Mouse (Mus musculus) adrenal gland, postnatal 36 days (tissue): ENCODE data around the gene Ift43. TPM values are rescaled to one million over a fixed set of nuclear protein-coding genes. Genes with fewer than 3 reads are reported as not detected.

Source experiments
- DNase-seq, 2 experiments: peaks; one replicate each; pipeline ENCODE4 v3.0.0; 2021; ENCODE audit warnings: mixed read lengths in 1 of 2
- total RNA-seq, 2 experiments: library from RNA; stranded (reverse); gene quantifications; 2 replicates each; pipeline ENCODE4 v1.2.3; 2021

The Ift43 gene
- total RNA-seq, 2 experiments from 2014 or later = 23.5 to 25.9 TPM

DNA sequence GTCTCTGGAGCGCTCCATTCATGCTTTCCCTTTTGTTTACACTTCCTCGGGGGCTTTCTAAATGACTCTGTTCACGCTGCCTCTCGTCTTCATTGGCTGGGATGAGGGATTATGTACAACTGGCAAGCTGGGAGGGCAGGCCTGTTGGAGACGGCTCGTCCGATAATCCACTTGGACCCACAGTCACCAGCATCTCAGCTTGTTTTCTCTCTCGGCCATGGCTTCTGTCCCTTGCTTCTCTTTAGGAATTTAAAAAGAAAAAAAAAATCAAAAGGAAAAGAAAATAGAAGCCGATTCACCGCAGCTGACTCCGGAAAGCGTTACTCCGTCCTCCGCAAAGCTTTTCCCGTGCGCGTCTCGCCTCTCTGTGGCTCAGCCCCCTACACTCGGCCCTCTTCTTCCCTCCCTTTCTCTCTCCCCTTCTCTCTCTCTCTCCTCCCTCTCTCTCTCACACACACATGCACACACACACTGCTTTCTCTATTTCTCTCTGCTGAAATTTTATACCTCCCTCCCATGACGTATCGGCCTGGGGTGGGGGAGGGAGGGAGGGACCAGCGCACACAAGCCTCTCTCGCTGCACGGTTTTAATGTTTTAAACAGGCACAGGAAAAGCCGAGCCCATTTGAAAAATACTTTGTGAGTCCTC, 3.7 kb upstream of the Ift43 start, which contains the start of gene Tgfb3:
Gene Tgfb3 (minus strand): TSS at position 489 of the 649 bp plus-strand sequence.
- DNase-seq = peak; percentile 50 to 67

DNA sequence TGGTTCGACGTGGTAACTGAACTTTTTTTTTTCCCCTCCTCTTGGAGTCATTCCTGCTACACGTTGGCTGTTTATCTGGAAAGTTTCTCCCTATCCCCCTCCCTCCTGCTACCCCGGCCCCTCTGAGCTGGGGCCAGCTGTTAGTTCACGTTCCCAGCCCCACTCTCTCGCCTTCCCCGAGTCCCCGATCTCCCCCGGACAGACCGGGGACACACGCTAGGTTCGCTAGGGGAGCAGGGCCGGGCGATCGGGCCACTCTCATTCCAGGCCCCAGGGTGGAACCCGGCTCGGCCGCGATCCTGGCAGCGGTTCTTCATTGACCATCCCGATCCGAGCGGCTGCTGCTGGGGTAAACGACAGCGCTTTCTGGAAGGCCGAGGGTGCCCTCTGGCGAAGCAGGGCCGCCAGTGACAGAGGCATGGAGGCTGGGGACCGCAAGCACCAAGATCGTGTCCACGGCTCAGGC, 3.1 kb upstream of the Ift43 start:
- peak; percentile 95 to 96 for DNase-seq

DNA sequence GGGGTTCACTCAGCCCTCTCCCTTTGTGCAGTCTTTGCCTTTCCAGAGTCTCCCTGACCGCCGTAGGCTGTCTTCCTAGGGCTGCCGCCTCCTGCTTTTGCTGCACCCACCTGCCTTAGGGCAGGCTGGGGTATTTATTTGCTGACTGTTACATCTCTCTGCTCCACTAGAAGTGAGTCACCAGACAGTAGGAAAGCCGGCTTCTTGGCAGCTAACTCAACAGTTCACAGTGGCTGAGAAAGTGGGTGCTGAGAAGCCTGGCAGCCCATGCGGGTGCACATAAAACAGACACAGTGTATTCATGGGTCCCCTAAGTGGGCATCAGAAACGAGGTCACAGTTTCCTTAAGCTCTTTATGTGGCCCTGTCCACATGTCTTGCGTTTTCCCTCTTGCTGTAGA, 3.5 kb downstream of the Ift43 start:
- DNase-seq = no peak

DNA sequence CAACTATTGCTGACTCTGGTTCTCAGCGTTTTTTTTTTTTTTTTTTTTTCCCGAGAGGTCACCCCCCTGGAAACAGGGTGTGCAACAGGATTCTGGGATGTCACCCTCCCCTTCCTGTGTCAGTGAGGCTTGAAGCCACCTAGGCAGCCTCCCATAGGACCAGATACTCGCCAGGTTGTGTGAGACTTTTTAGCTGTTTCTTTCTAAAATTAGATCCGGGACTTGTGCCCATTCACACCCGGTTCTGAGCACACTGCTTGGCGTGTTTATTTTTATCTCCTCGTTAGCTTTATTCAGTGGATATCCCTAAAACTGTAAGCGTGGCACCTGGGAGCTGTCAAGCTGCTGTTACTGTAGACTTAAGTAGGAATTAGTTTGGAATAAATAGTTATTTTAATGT, 4.2 kb downstream of the Ift43 start:
- DNase-seq = no peak

DNA sequence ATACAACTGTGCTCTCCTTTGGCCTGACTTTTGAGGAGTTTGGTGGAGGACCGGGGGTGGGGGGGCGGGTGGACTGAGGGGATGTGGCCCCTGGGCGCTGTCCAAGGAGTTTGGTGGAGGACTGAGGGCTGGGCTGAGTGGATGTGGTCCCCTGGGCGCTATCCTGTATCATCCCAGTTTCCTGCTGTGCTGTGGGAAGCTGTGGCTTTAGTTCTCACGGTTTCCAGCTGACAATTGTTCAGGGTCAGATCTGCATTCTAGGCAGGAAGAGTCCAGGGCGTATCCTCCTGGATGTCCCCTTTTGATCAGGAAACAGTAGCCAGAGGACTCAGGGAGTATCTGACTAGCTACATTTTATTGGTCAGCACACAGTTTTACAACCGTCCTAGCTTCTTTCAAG, 5.7 kb downstream of the Ift43 start:
- peak in 1 of 2 experiments; percentile 28 for DNase-seq

DNA sequence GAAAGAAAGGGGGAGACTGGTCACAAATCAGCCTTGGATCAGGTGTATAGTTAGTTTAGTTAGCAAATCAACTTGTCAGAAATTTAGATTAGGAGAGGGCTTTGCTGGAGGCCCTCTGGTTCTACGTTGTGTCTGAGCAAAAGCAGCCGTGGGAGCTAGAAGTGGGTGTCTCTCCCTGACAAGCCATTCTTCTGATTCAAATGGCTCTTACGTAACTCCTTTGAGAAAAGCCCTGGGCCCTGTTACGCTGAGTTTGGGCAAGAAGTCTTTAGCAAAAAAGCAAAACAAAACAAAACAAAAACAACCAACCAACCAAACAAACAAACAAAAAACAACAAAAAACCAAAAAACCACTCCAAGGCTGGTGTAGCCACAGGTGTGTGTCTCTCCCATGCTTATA, 8.4 kb downstream of the Ift43 start:
- no peak for DNase-seq

DNA sequence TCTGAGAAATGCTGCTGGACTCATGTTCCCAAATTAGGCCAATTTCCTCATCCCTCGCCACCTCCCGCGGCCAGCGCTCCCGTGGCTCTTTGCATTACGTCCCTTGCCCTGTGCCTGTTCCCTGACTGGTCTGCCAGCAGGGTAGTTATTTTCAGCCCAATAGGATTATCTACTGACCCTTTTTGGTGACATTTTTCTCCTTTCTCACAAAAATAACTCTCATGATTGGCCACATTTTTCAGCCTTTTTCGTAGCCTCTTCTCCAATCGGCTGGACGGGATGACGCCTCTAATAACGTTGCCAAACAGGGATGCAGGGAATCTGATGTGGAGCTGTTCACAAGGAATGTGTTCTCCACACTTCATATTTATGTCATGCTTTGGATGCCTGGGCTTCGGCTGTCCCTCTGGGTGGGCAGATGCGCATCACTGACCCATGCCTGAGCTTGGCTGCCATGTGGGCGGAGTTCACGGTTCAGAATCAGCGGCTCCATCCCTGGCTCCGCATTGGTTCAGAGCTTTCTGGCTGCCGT, 9.3 kb downstream of the Ift43 start:
- DNase-seq = no peak

DNA sequence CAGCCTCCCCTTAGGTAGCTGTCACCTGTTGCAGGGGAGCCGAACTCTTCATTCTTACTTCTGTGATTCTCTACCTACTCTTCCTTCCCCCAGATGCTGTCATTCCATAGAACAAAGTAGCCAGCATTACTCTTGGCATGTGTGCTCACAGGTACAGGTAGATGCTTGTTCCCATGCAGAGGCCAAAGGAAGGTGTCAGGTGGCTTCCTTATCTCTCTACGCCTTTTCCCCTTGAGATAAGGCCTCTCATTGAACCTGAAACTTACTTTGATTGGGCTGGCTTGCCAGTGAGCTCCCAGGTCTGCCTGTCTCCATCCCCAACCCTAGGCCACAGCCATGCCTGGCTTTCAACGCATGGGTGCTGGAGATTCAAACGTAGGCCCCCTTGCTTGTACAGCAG, 11.7 kb downstream of the Ift43 start:
- DNase-seq = no peak

DNA sequence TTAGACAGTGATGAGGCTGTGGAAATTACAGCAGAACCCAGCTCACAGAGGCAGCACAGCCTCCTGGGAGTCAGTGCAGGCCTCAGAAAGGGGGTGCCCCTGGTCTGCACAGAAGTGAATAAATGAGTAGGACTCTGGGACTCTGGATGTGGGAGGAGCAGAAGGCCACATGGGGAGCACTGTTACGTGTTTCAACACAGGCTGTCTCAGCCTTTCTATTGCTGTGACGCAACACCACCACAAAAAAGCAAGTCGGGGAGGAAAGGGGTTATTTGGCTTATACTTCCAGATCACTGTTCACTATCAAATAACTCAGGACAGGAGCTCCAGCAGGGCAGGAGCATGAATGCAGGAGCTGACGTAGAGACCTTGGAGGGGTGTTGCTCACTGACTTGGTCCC, 13.5 kb downstream of the Ift43 start:
- DNase-seq = no peak

DNA sequence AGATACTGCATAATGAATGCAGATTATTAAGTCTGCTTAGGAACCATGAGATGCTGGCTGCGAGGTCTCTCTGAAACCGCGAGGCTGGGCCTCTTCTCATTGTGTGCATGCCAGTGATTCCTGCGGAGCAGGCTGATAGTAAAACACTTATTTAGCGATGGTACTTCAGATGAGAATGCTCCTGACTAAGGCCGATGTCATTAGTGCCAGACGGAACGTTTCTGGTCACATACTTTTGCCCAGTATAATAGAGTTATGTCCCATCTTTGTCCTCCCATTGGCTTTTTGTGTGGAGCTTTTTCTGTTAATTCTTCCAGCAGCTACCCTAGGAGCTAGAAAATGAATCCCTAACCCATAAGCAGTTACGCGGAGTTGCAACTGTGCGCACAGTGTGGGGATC, 15.4 kb downstream of the Ift43 start:
- DNase-seq = no peak

DNA sequence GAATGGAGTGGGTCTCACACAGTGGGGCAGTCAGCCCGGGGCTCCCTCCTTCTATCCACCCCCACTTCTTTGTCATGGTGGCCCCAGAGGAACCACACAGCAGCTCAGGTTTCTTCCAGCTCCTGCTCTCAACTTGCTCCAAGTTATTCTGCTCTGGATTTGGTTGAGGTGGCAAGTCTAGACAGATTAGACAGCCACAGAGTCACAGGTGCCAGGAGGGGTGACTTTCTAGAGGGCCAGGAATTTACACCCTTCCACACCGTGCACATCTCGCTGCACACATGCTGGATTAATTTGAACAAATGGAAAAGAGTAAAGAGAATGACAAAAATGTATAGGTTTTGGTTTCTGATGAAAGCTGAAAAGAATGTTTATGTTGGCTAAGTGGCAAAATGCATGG, 18.4 kb downstream of the Ift43 start:
- no peak for DNase-seq

DNA sequence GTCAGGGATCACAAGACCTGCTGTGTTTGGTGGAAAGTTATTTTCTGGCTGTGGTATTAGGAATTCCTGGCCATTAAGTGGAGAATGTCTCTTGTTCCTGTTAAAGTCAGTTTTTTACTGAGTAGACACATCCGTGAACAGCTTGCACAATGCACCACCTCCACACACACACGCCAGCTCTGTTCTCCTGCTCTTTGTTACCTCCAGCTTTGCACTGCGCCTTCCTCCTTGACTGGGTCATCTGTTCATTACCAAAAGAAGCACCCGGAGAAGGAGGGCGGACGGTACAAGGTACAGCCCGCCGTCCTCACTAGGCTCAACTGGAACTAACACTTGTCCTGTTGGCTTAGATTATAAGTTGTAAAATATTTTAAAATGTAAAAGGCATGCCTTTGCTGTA, 20.3 kb downstream of the Ift43 start:
- no peak for DNase-seq

DNA sequence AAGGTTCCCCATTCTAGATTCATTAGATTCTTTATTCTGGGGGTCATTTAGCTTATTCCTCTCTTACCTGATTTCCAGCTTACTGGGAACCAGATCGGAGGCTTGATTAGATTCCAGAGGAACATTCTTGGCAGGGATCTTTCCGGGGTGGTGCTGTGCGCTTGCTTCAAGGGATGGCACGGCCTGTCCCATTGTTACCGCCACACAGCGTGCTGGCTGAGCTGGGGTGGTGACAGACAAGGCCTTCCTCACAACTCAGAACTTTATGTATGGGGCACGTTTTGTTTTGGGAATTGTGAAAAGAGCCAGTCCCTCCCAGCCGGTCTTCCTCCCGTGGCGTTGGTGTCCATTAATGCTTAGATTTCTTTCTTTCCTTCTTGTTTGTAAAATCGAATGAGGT, 21.1 kb downstream of the Ift43 start:
- no peak for DNase-seq

DNA sequence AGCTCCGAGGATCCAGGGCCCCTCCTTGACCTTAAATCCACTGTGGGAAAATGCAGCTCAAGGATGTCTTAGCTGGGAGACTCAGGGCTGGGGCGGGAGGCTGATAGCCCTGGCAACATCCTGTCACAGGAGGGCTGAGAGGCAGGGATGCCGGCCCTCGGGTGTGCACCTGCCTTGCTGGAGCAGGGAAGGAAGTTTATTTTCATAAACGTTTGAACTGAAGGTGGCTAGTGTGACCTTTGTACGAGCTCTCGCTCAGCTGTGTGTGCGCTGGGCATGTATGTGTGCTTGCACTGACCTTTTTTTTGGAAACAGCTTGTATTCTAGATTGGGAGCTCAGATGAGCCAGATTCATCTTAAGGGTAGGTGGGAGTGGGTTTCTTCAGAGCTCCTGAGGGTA, 21.5 kb downstream of the Ift43 start:
- DNase-seq = no peak

DNA sequence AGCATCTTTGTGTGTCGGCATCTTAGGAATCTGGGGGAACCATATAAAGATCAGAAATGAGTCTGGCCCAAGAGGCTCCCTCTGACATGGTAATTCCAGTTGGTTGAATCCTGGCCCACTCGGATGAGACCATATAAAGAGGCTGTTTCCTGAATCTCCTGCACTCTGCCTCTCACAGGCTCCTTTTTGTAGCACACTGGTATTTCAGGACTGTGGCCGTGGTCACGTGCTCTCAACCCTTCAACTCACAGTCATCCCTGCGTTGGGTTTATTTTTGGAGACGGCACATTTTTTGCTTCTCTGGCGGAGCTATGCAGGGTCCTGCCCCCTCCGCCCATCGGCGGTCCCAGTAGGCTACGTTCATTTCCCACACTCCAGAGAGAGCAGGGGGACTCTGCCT, 22.0 kb downstream of the Ift43 start:
- no peak for DNase-seq

DNA sequence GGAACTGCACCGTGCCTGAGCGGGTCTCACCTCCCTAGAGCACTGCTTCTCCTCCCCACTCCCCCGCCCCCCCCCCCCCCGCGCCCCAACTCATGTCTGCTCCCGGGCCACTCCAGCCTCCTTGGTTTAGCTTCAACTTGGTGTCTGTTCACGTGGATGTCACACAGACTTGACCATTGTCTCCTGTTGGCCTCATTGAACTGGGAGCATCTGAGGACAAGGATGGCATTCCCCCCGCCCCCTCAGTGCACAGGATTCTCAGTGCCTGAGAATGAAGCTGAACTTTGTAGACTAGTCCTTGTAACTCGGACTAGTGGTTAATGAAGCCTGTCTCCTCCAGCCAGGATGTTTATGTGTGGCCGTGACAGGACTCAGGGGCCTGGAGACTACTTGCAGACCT, 23.2 kb downstream of the Ift43 start:
- DNase-seq = no peak

DNA sequence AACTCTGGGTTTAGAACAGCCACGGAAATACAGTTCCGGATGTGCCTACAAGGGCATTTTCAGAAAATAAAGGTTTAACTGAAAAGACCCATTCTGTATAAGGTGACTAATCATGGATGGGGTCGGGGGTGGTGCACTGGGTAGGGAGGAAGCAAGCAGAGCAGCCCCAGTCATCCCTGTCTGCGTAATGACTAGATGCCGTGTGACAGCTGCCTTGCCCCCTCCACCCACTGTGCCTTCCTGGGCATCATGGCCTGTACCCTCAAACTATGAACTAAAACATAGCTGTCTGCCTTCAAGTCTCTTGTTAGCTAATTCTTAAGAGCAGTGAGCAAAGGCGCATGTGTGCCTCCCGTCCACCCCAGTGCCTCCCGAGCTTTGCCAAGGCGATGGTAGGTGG, 23.7 kb downstream of the Ift43 start:
- no peak for DNase-seq

DNA sequence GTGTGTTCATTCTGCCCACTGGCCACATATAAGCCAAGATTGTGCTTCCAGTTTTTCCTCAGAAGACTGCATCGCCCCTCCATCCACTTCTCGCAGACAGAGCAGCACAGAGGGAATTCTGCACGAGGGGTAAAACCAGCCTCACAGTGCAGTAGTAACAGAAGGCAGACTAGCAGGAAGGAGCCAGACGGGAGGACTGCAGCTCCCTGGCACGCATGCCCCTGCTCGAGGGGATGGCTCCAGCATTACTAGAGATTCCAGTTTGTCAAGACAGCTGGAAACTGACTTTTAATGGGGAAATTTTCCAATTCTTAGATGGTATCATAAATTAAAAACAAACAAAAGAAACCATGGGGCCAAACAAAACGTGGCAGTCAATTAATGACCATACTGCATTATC, 25.3 kb downstream of the Ift43 start:
- DNase-seq = no peak

DNA sequence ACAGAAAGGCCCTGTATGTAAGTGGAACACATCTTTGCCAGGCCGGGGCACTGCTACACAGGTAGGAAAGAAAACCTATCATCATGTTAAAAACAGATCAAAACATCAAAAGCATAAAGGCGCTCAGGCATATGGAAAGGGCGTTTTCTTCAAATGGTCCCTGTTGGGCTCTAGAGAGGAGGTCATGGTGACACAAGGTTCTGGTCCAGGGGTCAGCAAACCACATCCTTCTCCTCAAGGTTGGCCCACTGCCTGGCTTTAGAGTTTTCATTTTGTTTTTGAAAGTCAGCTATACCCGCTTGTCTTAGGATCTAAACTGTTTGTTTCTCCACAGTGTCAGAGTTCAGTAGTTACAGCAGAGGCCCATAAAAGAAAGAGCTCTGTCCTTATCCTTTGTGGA, 27.2 kb downstream of the Ift43 start:
- DNase-seq = no peak

DNA sequence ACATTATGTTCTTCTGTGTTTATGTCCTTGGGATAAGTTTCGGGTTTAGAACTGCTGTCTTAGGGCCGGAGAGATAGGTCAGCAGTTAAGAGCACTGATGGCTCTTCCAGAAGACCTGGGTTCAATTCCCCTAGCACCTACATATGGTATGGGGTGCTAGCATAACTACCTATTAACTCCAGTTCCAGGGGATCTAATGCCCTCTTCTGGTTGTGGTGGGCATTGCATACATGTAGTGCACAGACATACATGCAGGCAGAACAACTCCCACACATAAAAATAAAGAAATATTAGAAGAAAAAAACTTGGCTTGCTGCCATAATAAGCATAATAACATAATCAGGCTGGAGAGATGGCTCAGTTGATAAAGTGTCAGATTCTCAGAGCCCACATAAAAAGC, 28.3 kb downstream of the Ift43 start:
- peak in 1 of 2 experiments; percentile 15 for DNase-seq

DNA sequence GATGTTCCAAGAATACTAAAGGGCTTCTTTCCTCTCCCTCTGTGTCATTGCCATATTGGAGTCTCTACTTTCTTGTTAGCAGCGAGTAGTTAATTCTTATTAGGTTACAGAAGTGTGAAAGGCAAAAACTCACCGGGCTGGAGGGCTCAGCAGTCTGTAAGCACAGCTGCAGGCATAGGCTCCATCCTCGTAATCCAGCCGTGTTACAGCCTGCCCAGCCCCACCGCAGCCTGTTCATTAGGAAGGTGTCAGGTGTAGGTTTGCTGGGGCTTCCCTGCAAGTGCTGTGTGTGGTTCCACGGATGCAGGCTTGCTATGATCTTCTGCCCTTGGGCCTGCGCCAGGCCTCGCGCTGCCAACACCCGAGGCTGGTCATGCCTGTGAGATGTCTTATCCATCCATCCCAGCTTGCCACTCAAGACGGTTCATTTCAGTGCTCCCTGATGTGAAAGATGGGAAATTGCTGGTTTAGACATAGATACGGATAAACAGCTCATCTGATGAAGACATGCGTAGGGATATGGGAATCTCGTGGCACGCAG, 34.0 kb downstream of the Ift43 start:
- DNase-seq = no peak

DNA sequence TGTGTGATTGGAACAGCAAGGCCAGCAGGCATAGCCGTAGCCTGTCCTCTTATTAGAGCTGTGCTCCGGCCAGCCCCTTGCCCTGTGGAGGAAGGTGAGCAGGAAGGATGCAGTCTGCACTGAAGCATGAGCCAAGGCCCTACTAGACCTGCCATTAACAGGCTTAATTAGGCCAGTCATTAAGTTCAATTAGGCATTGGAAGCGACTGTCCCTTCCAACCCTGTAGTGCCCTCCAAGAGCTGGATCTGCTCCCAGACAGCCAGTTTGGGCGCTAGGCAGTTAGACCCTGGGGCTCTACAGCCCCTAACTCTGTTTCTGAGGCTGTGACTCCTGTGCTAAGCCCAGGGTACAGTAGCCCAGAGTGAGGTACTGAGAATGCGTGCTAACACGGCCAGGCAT, 41.7 kb downstream of the Ift43 start:
- no peak for DNase-seq

DNA sequence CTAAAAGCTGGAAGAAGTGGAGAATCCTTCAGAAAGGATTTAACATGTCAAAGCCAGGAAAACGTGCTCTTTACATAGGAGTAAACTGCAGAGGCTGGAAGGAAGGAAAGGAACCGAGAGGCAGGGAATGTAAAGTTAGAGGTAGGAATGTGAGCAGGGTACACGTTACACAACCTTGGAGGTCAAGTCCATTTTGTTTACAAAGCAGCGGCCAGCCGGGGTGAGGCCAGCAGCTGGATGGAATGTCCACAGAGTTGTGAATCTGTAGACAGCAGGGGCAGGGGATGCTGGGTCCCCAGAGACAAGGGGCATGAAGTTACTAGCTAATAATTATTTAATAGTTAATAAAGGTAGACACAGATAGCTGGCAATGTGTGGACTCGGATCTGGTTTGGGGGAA, 45.8 kb downstream of the Ift43 start:
- peak; percentile 41 to 54 for DNase-seq

DNA sequence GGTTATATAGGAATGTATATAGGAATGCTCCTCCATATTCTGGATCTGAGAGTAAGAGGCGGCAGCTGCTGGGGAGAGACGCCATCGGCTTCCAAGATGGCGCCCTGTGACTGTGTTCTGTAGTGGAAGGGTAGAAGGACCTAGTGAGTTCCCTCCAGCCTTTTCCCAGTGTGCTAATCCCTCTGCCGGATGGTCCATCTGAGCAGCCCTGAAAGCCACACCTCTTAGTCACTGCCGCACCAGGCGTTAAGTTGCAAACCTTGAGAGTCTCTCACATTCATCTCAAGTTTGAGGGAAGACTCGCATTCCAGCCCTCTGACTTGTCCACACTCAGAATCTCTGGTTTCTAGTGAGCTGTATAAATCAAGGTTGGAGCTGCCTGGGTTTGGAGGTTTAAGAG, 46.7 kb downstream of the Ift43 start:
- DNase-seq = peak in 1 of 2 experiments; percentile 14
